Mouse (Mus musculus): Measurements from ENCODE around the gene Ctcf. TPM values are rescaled to one million over a fixed set of nuclear protein-coding genes. Genes with fewer than 3 reads are reported as not detected.

Gene Ctcf
- total RNA-seq, 1 experiment, result 65.5 TPM

DNA sequence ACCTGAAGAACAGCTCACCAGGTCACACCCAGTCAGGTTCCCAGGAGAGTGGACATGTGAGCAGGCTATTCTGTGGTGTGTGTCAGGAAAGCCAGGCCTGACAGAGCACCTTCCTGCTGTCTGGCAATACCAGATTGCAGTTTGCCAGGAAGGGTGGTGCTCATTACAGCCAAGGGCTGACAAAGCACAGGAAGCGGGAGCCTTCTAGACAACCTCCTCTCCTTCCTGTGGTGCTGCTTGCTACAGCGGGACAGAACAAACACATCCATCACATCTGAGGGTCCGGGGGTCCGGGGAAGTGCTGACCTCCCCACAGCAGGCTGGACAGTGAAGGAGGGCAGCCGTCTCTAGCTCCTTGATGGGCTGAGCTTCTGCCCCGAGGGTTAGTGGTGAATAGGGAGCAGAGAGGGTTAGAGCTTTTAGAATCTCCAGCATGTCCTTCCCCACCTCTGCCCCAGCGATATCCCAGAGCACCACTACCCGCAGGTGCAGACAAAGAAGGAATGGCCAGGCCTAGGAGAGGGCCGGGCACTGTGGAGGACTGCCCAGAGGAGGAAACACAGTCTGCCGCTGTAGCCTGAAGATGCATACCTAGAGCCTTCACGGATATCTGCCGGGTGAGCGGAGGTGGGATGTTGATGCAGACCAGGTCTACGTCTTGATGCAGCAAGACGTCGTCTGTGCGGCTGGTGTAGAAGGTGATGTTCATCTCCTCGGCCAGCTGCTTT is 91.2 kb downstream of the Ctcf start:
- H3K36me3 ChIP-seq (ENCODE audit: control insufficient read depth, insufficient read depth, low read length, poor library complexity, severe bottlenecking), result peaks cover 12% of the 10 kb centered on the region; the same call in 1 of the 2 replicates
- in situ Hi-C loops (cut with MboI; ENCODE audit: low sequenced_read_pairs in 2 of 2, unreplicated experiment in 2 of 2), result no loop called here
- H3K9me3 ChIP-seq (ENCODE audit: control insufficient read depth, insufficient read depth, low read depth, low read length), result no peaks in the 10 kb centered on the region
- H3K4me3 ChIP-seq (ENCODE audit: insufficient read depth in 1 of 2, low read depth in 1 of 2, low read length in 2 of 2, poor library complexity in 1 of 2, severe bottlenecking in 1 of 2), result no peak overlapping the region
- no peak for DNase-seq (ENCODE audit: low read depth, low spot score)
- TF ChIP-seq ZNF384 (IDR thresholded peaks at IDR 0.05; ENCODE audit: low read depth, low read length) (no peak), HCFC1 (IDR thresholded peaks at IDR 0.05; ENCODE audit: borderline replicate concordance, insufficient read depth, low read length) (no peak), ZC3H11A (IDR thresholded peaks at IDR 0.05; ENCODE audit: borderline replicate concordance, low read depth, low read length) (no peak), CHD2 (IDR thresholded peaks at IDR 0.05; ENCODE audit: low read depth, low read length) (no peak), MAFK (IDR thresholded peaks at IDR 0.05; ENCODE audit: insufficient read depth, low read depth, low read length) (no peak)
- H3K4me1 ChIP-seq (ENCODE audit: control insufficient read depth in 2 of 2, insufficient read depth in 2 of 2, low read length in 2 of 2, poor library complexity in 1 of 2), result peaks cover 0 to 14% of the 10 kb centered on the region in 2 experiments; a peak in 2 of 4 replicates
- no peak overlapping the region for H3K9ac ChIP-seq (ENCODE audit: insufficient read depth, low read depth, low read length, poor library complexity, severe bottlenecking)
- no peak overlapping the region for H3K27ac ChIP-seq (ENCODE audit: insufficient read depth, low read depth, low read length, poor library complexity, severe bottlenecking)

GRCm38 (mm10) chr8:105732186-105732585 is 95.8 kb downstream of the Ctcf start:
- Histone ChIP-seq H3K4me3 (ENCODE audit: insufficient read depth in 1 of 2, low read depth in 1 of 2, low read length in 2 of 2, poor library complexity in 1 of 2, severe bottlenecking in 1 of 2) (no peak overlapping the region), H3K27ac (ENCODE audit: insufficient read depth, low read depth, low read length, poor library complexity, severe bottlenecking) (no peak overlapping the region), H3K9ac (ENCODE audit: insufficient read depth, low read depth, low read length, poor library complexity, severe bottlenecking) (no peak overlapping the region), H3K9me3 (ENCODE audit: control insufficient read depth, insufficient read depth, low read depth, low read length) (no peaks in the 10 kb centered on the region), H3K36me3 (ENCODE audit: control insufficient read depth, insufficient read depth, low read length, poor library complexity, severe bottlenecking) (peaks cover 6% of the 10 kb centered on the region; the same call in 1 of the 2 replicates), H3K4me1 (ENCODE audit: control insufficient read depth in 2 of 2, insufficient read depth in 2 of 2, low read length in 2 of 2, poor library complexity in 1 of 2) (peaks cover 0 to 8% of the 10 kb centered on the region in 2 experiments; a peak in 2 of 4 replicates)
- no peak for TF ChIP-seq CHD2 (IDR thresholded peaks at IDR 0.05; ENCODE audit: low read depth, low read length)
- TF ChIP-seq MAFK (IDR thresholded peaks at IDR 0.05; ENCODE audit: insufficient read depth, low read depth, low read length), result no peak
- TF ChIP-seq ZNF384 (IDR thresholded peaks at IDR 0.05; ENCODE audit: low read depth, low read length), result no peak
- no peak for TF ChIP-seq ZC3H11A (IDR thresholded peaks at IDR 0.05; ENCODE audit: borderline replicate concordance, low read depth, low read length)
- TF ChIP-seq HCFC1 (IDR thresholded peaks at IDR 0.05; ENCODE audit: borderline replicate concordance, insufficient read depth, low read length), result no peak
- no peak for DNase-seq (ENCODE audit: low read depth, low spot score)
- in situ Hi-C loops (cut with MboI; ENCODE audit: low sequenced_read_pairs in 2 of 2, unreplicated experiment in 2 of 2), result no loop called here

Other genes with a start within 250 kb of the Ctcf start
- gene Kctd19, start 223.1 kb upstream of the Ctcf start, total RNA-seq (2012; rRNA removed), result 0.18 and 0.37 TPM in 2 replicates
- gene Lrrc36, start 223.0 kb upstream of the Ctcf start, total RNA-seq (2012; rRNA removed), result 0.13 TPM in 1 of 2 replicates, not detected in the other
- 16.7 and 17.3 TPM in 2 replicates for gene Tppp3, start 165.0 kb upstream of the Ctcf start, total RNA-seq (2012; rRNA removed)
- 3.2 and 7.6 TPM in 2 replicates for gene Zdhhc1, start 139.7 kb upstream of the Ctcf start, total RNA-seq (2012; rRNA removed)
- gene Hsd11b2, start 117.8 kb upstream of the Ctcf start, total RNA-seq (2012; rRNA removed), result 0.67 and 0.74 TPM in 2 replicates
- gene Atp6v0d1, start 70.5 kb upstream of the Ctcf start, total RNA-seq (2012; rRNA removed), result 65.1 and 85.5 TPM in 2 replicates
- 3.5 and 5.6 TPM in 2 replicates for gene Ripor1, start 31.3 kb upstream of the Ctcf start, total RNA-seq (2012; rRNA removed)
- 0.71 and 1.1 TPM in 2 replicates for gene Agrp, start 825 bp downstream of the Ctcf start, total RNA-seq (2012; rRNA removed)
- gene Carmil2, start 49.7 kb downstream of the Ctcf start, total RNA-seq (2012; rRNA removed), result 1.6 and 3.8 TPM in 2 replicates
- gene Acd, start 64.5 kb downstream of the Ctcf start, total RNA-seq (2012; rRNA removed), result 8.6 and 8.9 TPM in 2 replicates
- 14.3 and 14.9 TPM in 2 replicates for gene Pard6a, start 64.6 kb downstream of the Ctcf start, total RNA-seq (2012; rRNA removed)
- 0.18 TPM in 1 of 2 replicates, not detected in the other for gene 4933405L10Rik, start 71.1 kb downstream of the Ctcf start, total RNA-seq (2012; rRNA removed)
- gene Enkd1, start 71.6 kb downstream of the Ctcf start, total RNA-seq (2012; rRNA removed), result 20.4 and 26.3 TPM in 2 replicates
- gene Gfod2, start 122.1 kb downstream of the Ctcf start, total RNA-seq (2012; rRNA removed), result 9.3 and 11.0 TPM in 2 replicates
- gene Ranbp10, start 190.8 kb downstream of the Ctcf start, total RNA-seq (2012; rRNA removed), result 12.9 and 13.7 TPM in 2 replicates
- gene Tsnaxip1, start 191.2 kb downstream of the Ctcf start, total RNA-seq (2012; rRNA removed), result 0.13 and 0.26 TPM in 2 replicates
- gene Cenpt, start 216.7 kb downstream of the Ctcf start, total RNA-seq (2012; rRNA removed), result 82.2 and 127 TPM in 2 replicates
- gene Thap11, start 218.6 kb downstream of the Ctcf start, total RNA-seq (2012; rRNA removed), result 31.5 and 52.5 TPM in 2 replicates
- 185 and 242 TPM in 2 replicates for gene Nutf2, start 224.0 kb downstream of the Ctcf start, total RNA-seq (2012; rRNA removed)
- 93.9 and 117 TPM in 2 replicates for gene Edc4, start 244.3 kb downstream of the Ctcf start, total RNA-seq (2012; rRNA removed)

Measured in ES-E14 (cell line).